Mouse (Mus musculus): ENCODE data around the gene Klhl42. TPM values are rescaled to one million over a fixed set of nuclear protein-coding genes. Genes with fewer than 3 reads are reported as not detected.

Gene Klhl42
- polyA plus RNA-seq, 1 experiment from 2014 or later, result 1.7 TPM

GRCm38 (mm10) chr6:147151839-147152238, 60.7 kb downstream of the Klhl42 start:
- Histone ChIP-seq H3K4me3 (replicated peaks) (no peak overlapping the region), H3K9me3 (replicated peaks) (no peaks in the 10 kb centered on the region), H3K4me2 (no peak overlapping the region), H3K36me3 (no peaks in the 10 kb centered on the region), H3K4me1 (replicated peaks) (no peaks in the 10 kb centered on the region), H3K9ac (no peak overlapping the region), H3K27me3 (no peaks in the 10 kb centered on the region), H3K27ac (no peak overlapping the region)
- ATAC-seq (ENCODE audit: low read depth), result no peak
- no peak for DNase-seq

- ATAC-seq (ENCODE audit: low read depth) (no peak), DNase-seq (no peak)
- Histone ChIP-seq H3K4me2 (no peak overlapping the region), H3K4me3 (replicated peaks) (no peak overlapping the region), H3K9ac (no peak overlapping the region), H3K4me1 (replicated peaks) (no peaks in the 10 kb centered on the region), H3K27me3 (no peaks in the 10 kb centered on the region), H3K9me3 (replicated peaks) (no peaks in the 10 kb centered on the region), H3K27ac (no peak overlapping the region), H3K36me3 (no peaks in the 10 kb centered on the region)
- 35% methylated on average over 7 of the region's 7 CpGs for WGBS (ENCODE audit: insufficient replicate concordance)
Measured at GRCm38 (mm10) chr6:147155085-147155484, 63.9 kb downstream of the Klhl42 start.

GRCm38 (mm10) chr6:147161818-147162584, 70.8 kb downstream of the Klhl42 start:
- Histone ChIP-seq H3K36me3 (no peaks in the 10 kb centered on the region), H3K4me3 (replicated peaks) (no peak overlapping the region), H3K4me2 (no peak overlapping the region), H3K4me1 (replicated peaks) (no peaks in the 10 kb centered on the region), H3K27ac (no peak overlapping the region), H3K9ac (no peak overlapping the region), H3K9me3 (replicated peaks) (no peaks in the 10 kb centered on the region; the same call in 1 of the 2 replicates), H3K27me3 (no peaks in the 10 kb centered on the region)
- ATAC-seq (ENCODE audit: low read depth) (no peak), DNase-seq (no peak)
- 26% methylated on average over 5 of the region's 5 CpGs for WGBS (ENCODE audit: insufficient replicate concordance)

Other genes starting within 250 kb of the Klhl42 start
- gene Smco2, start 241.3 kb upstream of the Klhl42 start, polyA plus RNA-seq (2015; fragmentation: Nextera tagmentation; extraction: Ambion mirVana), result not detected in 2 replicates
- gene Ppfibp1, start 202.9 kb upstream of the Klhl42 start, polyA plus RNA-seq (2015; fragmentation: Nextera tagmentation; extraction: Ambion mirVana), result 9.0 and 13.6 TPM in 2 replicates
- not detected in 2 replicates for gene 1700034J05Rik, start 137.0 kb upstream of the Klhl42 start, polyA plus RNA-seq (2015; fragmentation: Nextera tagmentation; extraction: Ambion mirVana)
- 0.46 and 0.48 TPM in 2 replicates for gene Rep15, start 58.8 kb upstream of the Klhl42 start, polyA plus RNA-seq (2015; fragmentation: Nextera tagmentation; extraction: Ambion mirVana)
- gene Mrps35, start 48.6 kb upstream of the Klhl42 start, polyA plus RNA-seq (2015; fragmentation: Nextera tagmentation; extraction: Ambion mirVana), result 69.5 and 75.8 TPM in 2 replicates
- gene Mansc4, start 4.3 kb upstream of the Klhl42 start, polyA plus RNA-seq (2015; fragmentation: Nextera tagmentation; extraction: Ambion mirVana), result not detected in 2 replicates
- 0.07 TPM in 1 of 2 replicates, not detected in the other for gene Pthlh, start 172.8 kb downstream of the Klhl42 start, polyA plus RNA-seq (2015; fragmentation: Nextera tagmentation; extraction: Ambion mirVana)